Mouse (Mus musculus) brain, embryonic 14.5 days (tissue): ENCODE data around the gene Osbpl7. TPM values are rescaled to one million over a fixed set of nuclear protein-coding genes. Genes with fewer than 3 reads are reported as not detected.

Source experiments
- DNase-seq: peaks from one replicate; pipeline ENCODE4 v3.0.0-alpha.2; 2011; ENCODE audit warnings: low read depth
- CTCF ChIP-seq: fragments of 200-500 bp; IDR thresholded peaks from 2 replicates; pipeline ENCODE4 v1.5.1; 2012; ENCODE audit warnings: inconsistent platforms, mild to moderate bottlenecking, moderate library complexity, borderline replicate concordance; ENCODE audit not compliant: insufficient read depth, insufficient read length; ENCODE audit errors: extremely low read depth
- POLR2A ChIP-seq: fragments of 200-500 bp; IDR thresholded peaks from 2 replicates; pipeline ENCODE4 v1.6.1; 2012; ENCODE audit warnings: mild to moderate bottlenecking, inconsistent platforms, borderline replicate concordance; ENCODE audit not compliant: poor library complexity, insufficient read depth, insufficient read length, severe bottlenecking; ENCODE audit errors: extremely low read depth
- polyA plus RNA-seq: library from polyadenylated mRNA; depleted of rRNA; stranded (reverse); fragments of >200 nt; gene quantifications from 2 replicates; pipeline ENCODE4 v1.2.3, GENCODE M21; 2012

Osbpl7 gene
- polyA plus RNA-seq, 1 experiment = 14.9 TPM

GRCm38 (mm10) chr11:97074235-97074634, 23.8 kb downstream of the Osbpl7 start:
- TF ChIP-seq POLR2A (no peak), CTCF (no peak)
- DNase-seq = no peak

- no peak for DNase-seq
- TF ChIP-seq POLR2A = no peak
- no peak for TF ChIP-seq CTCF
Observed at GRCm38 (mm10) chr11:97078751-97079150, 28.3 kb downstream of the Osbpl7 start.

DNA sequence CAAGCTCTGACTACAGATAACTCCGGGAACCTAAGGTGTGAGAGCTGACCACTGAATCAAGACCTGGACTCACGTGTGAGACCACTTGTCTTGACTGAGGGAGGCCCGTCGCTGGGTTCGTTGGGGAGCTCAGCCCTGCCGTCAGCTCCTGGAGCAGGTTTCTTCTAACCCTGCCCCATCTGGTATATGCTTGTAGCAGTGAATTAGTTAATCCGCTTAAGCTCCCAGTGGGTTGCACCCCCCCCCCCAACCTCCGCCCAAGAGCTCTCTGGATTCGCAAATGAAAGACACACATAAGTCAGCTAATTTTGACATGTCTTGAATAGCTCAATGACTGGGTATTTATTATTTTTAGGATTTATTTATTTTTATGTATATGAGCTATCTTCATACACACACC, 29.9 kb downstream of the Osbpl7 start:
- TF ChIP-seq CTCF (no peak), POLR2A (no peak)
- peak; percentile 38 for DNase-seq

GRCm38 (mm10) chr11:97082977-97083376, 32.5 kb downstream of the Osbpl7 start:
- DNase-seq = peak; percentile 47
- TF ChIP-seq CTCF (peak; percentile 58; the same call in 1 of the 2 replicates), POLR2A (no peak)

GRCm38 (mm10) chr11:97083401-97084140, 33.1 kb downstream of the Osbpl7 start:
- no peak for DNase-seq
- no peak for TF ChIP-seq CTCF
- no peak for TF ChIP-seq POLR2A

GRCm38 (mm10) chr11:97084821-97085505, 34.5 kb downstream of the Osbpl7 start:
- no peak for DNase-seq
- no peak for TF ChIP-seq POLR2A
- no peak for TF ChIP-seq CTCF

DNA sequence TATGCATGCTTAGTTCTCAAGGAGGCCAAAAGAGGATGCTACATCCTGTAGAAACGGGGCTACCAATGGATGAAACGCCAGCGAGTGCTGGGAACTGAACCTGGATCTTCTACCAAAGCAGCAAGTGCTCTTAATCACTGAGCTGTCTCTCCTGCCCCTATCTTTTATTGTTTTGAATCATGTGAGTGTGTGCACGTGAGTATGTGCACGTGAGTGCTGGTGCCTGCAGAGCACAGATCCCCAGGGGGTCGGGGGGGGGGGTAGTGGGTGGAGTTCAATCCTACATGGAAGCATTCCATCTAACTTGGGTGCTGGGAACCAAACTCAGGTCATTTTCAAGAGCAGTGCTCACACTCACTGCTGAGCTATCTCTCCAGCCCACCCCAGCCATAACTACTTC, 35.9 kb downstream of the Osbpl7 start:
- no peak for DNase-seq
- no peak for TF ChIP-seq CTCF
- TF ChIP-seq POLR2A = no peak

DNA sequence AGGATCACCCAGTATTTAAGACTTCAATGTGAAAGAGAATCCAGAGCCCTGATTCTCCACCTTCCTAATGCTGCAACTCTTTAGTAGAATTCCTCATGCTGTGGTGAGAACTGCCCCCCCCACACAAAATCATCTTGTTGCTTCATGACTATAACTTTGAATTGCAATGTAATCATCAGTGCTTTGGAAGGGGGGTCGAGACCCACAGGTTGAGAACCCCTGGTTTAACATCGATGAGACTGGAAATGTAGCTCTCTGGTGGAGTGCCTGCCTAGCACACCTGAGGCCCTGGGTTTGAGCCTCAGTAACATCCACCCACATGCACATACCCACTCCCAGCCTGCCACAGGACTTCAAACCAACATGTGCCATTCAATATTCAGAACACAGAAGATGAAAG, 44.2 kb downstream of the Osbpl7 start:
- TF ChIP-seq POLR2A (no peak), CTCF (no peak)
- DNase-seq = no peak

DNA sequence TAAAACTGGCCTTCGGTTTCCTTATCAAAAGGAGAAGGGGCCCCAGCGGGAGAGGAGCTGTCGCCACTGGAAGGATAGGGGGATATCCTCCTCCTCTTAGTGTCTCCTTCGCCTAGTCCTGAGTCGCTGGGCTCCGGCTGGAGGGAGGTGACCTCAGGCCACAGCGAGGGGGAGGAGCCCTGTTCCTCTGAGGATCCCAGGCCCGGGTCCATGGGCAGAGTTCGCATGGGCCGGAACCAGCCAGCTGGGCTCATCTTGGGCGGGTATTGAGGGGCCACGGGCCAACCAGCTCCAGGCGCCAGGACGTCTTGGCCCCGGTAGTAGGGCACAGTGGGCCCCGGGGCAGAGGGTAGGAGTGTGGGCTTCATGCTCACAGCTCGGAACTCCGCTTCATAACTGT, 48.4 kb downstream of the Osbpl7 start:
- TF ChIP-seq CTCF (no peak), POLR2A (no peak)
- no peak for DNase-seq

DNA sequence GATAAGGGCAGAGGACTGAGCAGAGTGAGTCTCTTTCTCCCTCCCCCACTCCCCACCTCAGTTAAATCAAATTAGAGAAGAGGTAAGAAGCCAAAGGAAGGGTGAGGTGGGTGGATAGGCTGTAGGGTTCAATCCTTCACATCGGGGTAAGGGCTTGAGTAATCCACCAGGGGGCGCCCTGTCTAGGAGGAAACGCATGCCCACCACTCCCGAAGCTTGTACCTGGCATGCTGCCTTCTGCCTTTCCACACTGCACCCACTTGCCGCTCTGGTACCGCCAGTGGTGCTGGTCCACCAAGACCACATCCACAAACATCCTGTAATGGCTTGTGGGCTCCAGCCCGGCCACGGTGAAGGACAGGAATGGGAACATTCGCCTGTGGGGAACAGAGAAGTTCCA, 51.3 kb downstream of the Osbpl7 start:
- TF ChIP-seq CTCF (peak; percentile 82), POLR2A (no peak)

GRCm38 (mm10) chr11:97103163-97104090, 53.0 kb downstream of the Osbpl7 start:
- TF ChIP-seq CTCF = no peak
- no peak for TF ChIP-seq POLR2A
- DNase-seq = no peak

More for the DNA sequence above, 51.3 kb downstream of the Osbpl7 start:
- DNase-seq = peak; percentile 64

GRCm38 (mm10) chr11:97104091-97104483, 53.7 kb downstream of the Osbpl7 start:
- TF ChIP-seq POLR2A (no peak), CTCF (no peak)
- DNase-seq = no peak

DNA sequence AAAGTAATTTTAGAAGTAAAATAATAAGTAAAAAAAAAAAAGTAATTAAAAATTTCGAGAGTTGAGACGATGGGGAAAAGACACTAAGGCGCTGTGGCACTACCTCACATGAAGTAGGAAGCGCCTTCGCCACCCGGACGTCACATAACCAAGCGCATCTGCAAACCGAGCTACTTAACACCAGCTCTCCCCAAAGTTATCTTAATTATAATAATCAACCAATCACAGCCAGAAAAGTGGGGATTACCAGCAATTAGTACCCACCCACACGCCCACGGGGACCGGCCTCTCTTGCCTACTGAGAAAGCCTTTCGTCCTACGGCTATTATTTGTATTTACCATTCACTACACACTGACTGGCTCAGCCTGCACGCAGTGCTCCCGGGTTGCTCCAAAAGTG, 58.5 kb downstream of the Osbpl7 start:
- no peak for TF ChIP-seq CTCF
- TF ChIP-seq POLR2A = no peak
- DNase-seq = no peak
